Mouse (Mus musculus) lung, adult 2 months (tissue): ENCODE measurements at regions not wholly inside any gene's neighbourhood (a gene's known extent, or its start where the extent isn't known, plus 50 kb on each side); places are given as distances from the start of the nearest gene placed in this dataset.

ENCODE experiments used
- CTCF ChIP-seq: fragments of 200-500 bp; IDR thresholded peaks from 2 replicates; pipeline ENCODE4 v1.5.1; 2011; ENCODE audit warnings: mild to moderate bottlenecking, low read length, control low read depth; ENCODE audit not compliant: insufficient read depth
- POLR2A ChIP-seq: fragments of 200-500 bp; IDR thresholded peaks from 2 replicates; pipeline ENCODE4 v1.6.1; 2011; ENCODE audit warnings: low read depth, mild to moderate bottlenecking, control low read depth, low read length, borderline replicate concordance; ENCODE audit errors: extremely low read depth

GRCm38 (mm10) chr12:25148099-25148498 is 51.2 kb upstream of the Id2 start:
- TF ChIP-seq POLR2A (no peak), CTCF (no peak)
